Mouse (Mus musculus): Measurements from ENCODE around the gene Oxld1.

DNA sequence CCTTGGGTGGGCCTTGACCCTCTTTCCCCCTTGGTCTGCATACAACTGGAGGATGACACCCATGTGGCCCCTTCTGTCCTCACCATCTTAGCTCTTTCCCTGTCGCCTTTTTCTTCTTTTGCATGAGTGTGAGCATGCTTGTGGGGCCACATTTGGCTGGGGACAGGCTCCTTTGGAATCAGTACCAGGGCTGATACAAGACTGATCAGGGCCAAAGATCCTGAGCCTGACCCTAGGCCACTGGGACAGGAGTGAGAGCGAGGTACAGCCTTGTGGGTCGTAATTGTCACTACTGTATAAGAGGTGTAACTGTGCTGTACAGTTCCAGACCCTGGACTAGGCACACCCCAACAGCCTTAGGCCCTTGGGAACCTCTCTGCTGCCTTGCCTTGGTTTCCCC is 36.0 kb upstream of the Oxld1 start:
- no peak for TF ChIP-seq CTCF (conservative IDR thresholded peaks at IDR 0.05; ENCODE audit: insufficient read depth, insufficient read length, low read depth, low read length)
- no peak for TF ChIP-seq POLR2A (IDR thresholded peaks at IDR 0.05; ENCODE audit: low read depth, low read length)

Measured in kidney, adult 2 months (tissue).